Mouse (Mus musculus) kidney, adult 9 months (tissue): ENCODE measurements around the gene Iqcf5.

Experiments used
- DNase-seq: peaks from one replicate; pipeline ENCODE4 v3.0.0; 2022

Iqcf5 gene

DNA sequence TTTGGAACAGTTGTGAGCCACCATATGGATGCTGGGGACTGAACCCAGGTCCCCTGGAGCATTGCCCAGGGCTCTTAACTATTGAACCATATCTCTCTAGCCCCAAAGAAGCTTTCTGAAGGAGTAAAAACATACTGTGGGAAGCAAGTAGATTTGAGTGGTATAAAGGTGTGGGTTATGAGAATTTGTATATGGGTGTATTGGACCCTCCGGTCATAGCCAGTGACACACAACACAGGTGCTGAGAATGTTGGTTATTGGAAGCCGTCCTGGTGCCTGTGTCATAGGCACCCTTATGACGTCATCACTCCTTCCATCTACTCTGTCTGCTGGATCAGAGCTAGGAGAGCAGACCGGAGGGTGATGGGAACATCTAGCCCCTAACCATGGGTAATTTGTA is at the start of gene Iqcf5:
TSS of gene Iqcf5 (plus strand) at position 301 of the 400 bp plus-strand sequence.
- no peak for DNase-seq

DNA sequence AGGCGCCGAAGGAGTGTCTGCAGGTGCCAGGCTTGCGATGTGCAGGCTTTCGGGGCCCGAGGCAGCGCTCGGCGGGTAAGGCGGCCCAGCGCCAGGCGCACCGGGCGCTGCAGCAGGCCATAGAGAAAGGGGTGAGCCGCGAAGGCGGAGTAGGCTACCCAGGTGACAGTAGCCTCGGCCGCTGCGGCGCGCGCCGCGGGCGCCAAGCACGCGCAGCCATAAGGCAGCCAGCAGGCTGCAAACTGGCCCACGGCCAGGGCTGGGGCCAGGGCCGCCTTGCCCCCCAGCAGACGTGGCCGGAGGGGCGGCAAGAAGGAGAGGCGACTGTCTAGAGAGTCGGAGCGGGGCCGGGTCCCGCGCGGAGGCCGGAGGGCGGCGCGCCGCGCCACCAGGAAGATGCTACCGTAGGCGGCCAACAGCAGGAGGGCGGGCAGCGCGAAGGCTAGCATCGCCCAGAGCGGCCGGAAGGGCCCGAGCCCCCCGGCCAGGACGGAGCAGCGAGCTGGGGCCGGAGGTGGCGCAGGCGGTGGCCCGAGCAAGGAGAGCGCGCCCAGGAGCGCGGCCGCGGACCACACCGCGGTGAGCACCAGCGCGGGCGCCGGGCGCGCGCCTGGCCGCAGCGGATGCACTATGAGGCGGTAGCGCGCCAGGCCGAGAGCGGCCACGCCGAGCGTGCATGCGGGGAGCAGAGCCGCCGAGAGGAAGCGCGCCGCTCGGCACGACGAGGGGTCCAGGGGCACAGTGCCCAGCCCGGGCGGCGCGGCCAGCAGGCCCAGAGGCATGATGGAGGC is 49.4 kb upstream of the Iqcf5 start:
- DNase-seq: peak; percentile 45

DNA sequence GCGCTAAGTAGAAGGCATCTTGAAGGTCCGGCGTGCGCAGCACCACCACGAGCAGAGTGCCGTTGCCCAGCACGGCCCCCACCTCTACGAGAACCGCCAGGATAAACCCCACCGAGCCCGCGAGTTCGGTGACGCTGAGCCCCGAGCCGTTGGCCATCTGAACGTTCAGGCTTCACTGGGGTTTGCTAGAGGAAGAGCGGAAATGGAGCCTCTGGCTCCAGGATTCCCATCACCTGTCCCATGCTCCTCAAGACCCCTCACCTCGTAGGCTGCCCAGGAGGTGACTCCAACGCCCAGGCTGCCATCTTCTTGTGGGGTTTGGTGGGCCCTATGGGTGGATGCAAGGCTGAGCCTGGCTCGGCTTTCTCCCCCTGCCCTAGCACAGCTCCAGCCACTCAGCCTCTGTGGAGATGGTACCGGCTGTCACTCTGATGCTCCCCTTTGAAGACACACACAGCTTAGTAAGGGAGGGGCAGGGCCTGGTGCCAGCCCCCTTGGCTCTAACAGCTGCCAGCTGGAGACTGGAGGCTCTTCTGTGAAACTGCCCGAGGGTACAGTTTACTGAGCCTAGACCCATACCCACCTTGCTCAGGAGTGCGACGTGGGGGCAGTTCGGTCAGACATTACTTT is 48.7 kb upstream of the Iqcf5 start, which contains the start of gene Gpr62:
TSS of gene Gpr62 (minus strand) at position 368 of the 630 bp plus-strand sequence.
- no peak for DNase-seq

DNA sequence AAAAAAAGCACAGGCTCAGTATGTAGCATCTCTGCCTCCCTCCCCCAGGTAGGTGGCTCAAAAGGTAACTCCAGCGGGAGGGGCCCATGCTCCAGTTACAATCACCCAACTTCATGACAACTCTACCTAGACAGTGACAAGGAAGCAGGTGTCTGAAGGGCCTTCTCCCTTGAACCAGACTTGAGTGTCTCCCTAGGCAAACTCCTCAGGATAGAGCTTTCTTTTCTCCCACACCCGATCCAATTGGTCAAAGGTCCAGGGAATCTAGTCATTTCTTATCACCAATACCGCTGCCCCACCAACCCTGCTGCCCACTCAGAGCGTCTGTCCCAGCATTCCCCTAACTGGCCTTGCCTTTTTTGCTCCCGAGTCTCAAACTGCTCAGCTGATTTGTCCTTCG is 47.7 kb upstream of the Iqcf5 start:
- DNase-seq: peak; percentile 1

DNA sequence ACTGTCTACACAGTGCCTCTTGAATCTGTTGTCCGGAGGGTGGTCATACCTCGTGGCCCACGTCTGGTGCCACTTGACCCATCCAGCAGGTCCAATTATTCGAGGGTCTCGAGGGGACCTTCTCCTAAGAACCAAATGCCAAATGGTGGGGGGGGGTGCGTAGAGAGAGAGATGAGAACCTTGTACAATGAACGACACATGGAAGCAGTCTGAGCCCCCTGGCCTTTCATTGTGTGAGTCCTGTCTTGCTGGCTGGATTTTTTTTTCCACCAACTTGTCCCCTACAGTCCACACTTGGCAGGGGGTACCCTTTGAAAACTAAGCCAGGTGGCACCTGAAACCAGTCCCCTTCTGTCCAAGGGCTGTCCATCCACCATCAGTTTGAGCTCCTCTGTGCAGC is 46.6 kb upstream of the Iqcf5 start:
- peak; percentile 0 for DNase-seq

DNA sequence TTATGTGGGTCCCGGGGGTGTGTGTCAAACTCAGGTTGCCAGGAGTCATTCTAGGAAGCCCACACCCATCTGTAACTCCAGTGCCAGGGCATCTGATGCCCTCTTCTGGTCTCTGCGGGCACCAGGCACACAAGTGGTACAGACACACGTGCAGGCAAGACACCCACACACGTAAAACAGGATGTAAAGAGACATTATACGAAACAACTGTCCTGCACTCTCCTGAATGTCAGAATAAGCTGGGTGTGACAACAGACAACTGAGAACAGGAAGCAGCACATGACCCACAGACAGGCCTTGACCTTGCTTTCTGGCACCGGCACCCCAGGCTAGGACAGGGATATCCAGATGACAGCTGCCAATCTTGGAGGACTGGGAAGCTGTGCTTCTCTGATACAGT is 45.1 kb upstream of the Iqcf5 start:
- DNase-seq: no peak

DNA sequence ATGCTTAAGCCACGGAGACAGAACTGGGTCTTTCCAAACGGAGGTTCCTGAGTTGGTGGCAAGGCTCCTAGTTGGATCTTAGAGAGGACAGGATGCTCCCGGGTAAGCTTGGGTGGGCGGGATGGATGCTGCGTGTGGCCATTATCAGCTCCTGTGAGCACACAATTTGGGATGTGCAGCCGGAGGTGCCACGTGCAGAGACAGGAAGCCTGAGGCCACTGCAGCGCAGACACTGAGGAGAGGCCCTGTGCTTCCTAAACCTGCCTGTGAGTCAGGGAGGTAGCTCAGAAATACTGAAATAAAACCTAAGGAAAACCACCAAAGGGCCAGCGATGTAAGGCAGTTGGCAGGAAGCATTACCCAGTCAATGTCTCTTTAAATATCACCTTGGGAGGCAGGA is 44.6 kb upstream of the Iqcf5 start:
- no peak for DNase-seq

DNA sequence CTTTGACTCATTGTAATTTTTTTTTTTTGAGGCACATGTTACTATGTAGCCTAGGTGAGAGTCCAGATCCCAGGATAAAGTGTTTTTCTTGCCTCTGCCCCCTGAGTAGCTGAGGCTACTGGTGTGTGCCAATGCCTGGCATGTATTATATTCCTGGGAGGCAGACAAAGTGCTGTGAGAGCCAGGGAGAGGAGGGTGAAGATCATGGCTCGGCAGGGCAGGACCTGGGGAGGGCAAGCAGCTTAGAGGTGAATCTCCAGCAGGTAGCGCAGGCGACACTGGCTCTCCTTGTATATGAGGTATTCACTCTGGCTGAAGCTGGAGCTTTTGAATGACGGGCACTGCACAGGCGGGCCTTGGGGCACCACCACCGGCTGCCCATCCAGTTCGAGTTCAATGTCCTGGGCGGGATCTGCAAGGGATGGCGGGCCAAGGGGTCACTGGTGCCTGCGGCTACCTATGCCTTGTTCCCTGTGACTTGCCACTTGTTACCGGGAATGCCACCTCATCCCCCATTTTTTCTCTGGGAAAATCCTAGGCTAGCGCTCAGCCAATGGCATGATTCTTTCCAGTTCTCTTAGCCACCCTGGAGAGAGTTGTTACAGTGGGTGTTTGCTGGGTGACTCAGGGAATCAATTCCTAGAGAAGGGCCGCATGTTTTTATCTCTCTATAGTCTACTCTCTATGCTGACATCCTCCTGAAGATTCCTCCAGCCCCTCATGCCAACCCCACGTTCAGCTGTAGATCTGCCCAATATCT is 43.2 kb upstream of the Iqcf5 start:
- peak; percentile 65 for DNase-seq

DNA sequence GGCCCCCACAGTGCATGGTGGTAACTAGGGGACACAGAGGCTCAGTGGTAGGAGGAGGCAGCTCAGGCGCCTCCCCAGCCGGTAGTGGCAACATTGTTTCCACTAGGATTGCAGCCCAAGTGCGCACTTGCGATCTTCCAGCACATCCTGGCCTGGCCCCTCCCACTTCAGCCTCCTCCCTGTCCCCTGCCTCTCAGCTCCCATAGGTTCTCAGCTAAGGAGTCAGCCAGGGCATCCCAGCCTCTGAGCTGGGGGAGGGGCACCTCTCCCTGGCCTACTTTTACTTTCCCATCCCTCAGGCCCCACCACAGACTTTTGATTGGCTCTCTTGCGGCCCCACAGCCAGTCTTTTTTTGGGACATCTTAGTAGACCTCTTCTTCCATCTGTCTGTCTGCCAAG is 42.5 kb upstream of the Iqcf5 start:
- peak; percentile 75 for DNase-seq

DNA sequence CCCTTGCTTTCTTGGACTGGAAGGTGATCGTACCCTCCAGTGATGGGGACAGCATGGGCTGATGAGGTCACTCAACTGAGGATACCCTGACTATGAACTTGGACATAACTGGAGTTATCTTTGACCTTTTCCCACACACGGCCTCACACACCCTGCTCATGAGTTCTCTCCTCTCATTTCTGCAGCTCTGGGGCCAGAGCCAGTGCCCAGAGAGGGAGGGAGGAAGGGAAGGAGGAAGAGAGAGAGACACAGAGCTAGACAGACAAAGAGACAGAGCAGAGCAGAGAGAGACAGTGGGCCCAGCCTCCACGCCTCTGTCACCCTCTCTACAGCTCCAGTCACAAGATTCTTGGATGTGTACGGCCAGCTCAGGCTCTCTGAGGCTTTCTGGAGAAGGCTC is 42.1 kb upstream of the Iqcf5 start:
- DNase-seq: peak; percentile 51

DNA sequence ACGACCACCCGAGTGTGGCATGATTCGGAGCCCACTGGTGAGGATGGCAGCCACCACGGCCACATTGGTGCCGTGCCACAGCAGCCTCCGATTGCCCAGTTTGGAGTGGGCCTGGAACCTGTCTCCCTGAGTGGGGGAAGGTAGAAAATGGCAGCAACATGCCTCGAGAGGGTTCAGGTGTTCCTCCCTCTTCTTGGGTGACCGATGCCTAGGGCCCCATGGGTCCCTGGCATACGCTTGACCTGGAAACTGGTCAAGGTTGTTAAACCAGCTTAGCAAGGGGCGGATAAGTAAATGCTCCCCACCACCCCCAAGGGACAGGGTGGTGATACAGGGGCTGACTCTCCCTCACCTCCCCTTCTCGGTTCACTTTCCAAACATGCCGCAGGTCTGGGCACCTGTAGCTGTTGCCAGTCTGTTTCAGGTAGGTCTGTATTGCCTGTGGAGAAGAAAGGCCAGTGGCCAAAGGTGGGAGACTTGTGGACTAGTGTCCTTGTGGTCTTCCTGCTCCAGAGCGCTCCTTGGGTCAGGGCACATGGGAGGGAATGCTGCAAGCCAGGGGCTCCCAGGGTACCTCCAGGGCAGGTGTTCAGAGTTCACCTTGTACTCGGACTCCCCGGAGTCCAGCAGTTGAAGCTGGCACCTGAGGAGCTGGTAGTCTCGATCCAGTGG is 41.2 kb upstream of the Iqcf5 start:
- peak; percentile 86 for DNase-seq

DNA sequence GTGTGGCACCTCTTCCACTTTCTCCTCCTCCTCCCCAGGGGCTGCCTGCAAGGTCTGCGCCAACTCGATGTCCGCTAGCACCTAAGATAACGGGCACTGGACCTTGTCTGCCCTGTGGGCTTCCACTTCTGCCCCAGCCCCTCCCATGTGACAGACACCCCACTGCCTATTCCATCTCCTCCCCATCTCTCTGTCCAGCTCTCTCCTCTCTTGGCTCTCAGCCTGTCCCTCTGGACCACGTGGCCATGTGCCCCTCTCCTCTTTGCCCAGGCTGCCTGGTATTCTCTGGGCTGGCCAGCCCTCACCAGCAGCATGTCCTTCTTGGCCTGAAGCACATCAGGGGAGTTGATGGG is 40.6 kb upstream of the Iqcf5 start:
- DNase-seq: no peak

DNA sequence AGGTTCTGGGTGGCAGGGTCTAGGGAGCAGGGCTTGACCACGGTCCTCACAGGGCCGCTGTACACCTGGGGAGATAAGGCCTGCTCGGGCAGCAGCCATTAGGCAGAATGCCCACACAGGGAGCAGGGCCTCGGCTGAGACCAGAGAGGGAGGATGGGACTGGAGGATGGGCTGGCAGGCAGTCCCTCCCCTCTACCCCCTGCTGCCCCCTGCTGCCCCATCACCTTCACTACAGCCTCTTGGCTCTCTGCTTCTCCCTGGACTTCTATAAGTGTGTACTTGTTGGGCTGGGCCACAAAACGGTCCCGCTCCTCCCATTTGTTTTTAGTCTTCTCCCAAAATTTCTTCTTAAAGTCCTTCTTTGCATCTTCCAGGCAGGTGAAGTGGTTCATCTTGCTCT is 39.9 kb upstream of the Iqcf5 start:
- DNase-seq: peak; percentile 79

DNA sequence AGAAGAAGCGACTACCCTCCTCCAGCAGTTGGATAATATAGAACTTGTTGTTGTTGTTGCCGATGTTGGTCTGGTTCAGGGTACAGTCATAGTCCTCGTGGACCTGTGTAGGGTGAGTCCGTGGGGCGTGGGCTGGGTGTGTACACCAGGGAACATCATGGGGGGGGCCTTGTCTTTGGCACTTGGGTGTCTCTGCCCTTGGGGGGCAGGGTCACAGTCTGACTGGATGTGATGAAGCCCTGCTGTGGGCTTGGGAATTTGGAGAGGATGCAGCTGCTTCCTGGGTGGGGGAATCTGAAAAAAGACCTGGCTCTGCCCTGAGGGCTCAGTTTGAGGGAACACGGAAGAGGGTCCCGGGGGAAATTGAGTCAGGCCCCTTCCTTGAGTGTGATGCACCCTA is 39.3 kb upstream of the Iqcf5 start:
- DNase-seq: peak; percentile 48

DNA sequence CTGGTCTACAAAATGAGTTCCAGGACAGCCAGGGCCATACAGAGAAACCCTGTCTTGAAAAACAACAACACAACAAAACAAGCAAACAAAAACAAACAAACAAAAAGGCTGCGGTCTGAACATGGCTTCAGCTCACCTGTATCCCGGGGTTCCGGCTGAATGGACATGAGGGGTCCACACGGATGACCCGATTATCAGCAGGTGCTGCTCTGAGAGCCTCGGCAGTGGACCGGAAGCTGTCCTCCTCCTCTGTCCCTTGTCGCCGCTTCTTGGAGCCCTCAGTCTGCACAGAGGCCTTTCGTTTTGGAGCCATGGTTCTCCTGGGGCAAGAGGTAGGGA is 38.7 kb upstream of the Iqcf5 start, which contains the start of gene Rrp9:
TSS of gene Rrp9 (plus strand) at position 301 of the 339 bp plus-strand sequence.
- DNase-seq: no peak

DNA sequence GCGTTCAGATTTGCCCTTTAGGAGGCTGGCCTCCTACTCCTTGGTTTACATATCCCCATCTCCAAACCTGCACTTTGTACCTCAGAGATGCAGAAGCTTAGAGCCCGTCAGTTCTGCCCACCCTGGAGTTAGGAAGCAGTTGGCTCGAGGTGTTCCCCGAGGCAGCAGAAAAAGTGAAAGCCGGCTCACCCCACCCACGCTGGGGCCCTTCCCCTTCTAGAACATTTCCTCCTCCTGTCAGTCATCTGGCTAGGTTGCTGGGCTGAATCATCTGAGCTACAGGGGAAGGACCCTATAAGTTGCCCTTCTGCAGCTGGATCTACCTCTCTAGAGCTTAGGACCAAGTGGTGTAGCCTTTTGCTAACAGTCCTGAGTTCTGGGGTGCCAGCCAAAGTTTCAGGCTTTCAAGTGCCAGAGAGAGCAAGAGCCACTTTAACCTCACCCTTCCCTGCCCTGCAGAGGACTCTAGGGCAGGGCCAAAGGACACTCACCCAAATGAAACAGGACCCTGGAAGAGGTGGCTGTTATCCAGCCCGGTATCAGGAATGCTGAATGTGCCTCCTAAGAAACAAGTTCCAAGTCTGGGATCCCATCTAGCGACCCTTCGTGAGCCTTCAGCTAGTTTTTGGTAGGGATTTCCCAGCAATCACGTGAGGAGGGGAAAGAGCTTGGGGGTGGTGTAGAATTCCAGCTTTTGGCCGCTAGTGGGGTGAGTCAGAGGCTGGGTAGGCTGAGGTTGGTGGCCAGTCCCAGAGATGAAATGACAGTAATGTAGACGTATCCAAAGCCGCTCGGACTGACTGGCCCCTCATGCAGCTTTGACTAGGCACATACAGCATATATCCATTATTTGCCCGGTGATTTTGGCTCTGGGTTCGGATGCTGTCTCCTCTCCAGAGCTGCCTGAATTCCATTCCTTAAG is 38.1 kb upstream of the Iqcf5 start:
- peak; percentile 89 for DNase-seq

DNA sequence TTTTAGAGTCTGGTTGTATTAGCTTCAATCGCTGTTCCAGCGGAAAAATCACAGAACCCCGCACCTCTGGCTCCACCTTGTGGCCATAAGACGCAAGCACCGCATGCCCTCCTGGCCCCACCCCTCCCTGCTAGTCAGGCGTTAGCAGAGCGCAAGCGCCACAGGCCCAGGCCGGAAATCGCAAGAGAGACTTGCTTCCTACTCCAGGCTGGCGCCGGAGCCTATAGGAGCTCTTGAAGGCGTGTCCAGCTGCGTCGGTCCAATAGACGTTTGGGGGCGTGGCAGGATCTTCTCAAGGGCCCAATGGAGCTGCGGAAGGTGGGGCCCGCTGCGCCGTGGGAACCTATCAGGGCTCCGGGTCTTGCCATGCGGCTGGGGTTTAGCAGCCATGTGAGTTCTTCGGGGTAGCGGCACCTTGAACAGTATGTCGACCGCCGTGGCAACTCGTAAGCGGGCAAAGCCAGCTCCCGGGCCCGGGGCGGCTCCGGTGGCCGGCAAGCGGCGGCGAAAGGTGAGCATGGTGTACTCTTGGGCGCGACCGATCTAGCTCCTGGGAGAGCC is 37.4 kb upstream of the Iqcf5 start, which contains the start of gene Parp3:
TSS of gene Parp3 (minus strand) at position 26 of the 561 bp plus-strand sequence.
- peak; percentile 100 for DNase-seq

DNA sequence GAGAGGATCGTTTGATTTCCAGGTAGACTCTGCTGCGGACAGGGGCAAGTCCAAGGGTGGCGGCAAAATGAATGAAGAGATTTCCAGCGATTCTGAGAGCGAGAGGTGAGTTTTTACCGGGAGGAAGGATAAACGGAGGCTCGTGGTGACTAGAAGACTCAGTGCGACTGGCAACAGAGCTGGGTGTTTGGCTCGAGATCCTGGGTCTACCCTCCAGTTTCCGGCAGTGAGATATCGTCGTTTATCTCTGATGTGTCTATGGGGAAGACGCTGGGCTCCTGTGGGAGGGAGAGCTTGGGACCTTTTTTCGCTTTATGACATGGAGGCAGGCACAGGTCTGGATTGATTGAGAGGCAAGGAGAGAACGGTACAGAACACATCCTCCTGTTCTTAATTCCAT is 36.7 kb upstream of the Iqcf5 start:
- no peak for DNase-seq

DNA sequence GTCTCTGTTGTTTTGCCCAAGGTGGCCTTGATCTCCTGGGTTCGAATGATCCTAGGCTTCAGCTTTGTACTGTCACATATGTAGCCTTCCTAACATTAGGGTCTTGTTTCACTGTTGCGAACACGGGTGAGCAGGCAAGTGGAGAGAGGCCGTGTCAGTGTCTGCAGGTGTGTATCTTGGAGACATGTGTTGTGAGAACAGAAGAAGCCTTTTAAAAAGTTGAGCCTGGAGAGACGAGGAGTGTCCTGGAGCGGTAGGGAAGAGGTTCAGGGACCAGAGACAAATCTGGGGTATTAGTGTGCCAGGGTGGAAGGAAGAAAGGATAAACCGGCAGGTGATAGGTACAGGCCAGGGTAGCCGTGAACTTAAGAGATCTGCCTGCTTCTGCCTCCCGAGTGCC is 36.3 kb upstream of the Iqcf5 start:
- DNase-seq: no peak

DNA sequence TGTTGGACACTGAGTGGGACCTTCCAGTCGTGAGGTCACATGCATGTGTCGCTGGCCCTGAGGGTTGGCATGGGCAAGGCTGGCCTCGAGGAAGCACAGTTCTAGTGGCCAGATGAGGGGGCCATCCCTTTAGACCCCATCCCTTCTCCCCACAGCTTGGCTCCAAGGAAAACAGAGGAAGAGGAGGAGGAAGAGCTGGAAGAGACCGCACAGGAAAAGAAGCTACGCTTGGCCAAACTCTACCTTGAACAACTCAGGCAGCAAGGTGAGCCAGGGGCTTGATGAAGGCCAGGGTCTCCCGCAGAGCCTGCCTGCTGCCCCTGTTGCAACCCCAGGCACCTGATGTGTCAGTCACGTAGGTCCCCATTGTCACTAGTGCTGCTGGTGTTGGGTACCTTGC is 33.8 kb upstream of the Iqcf5 start:
- no peak for DNase-seq

DNA sequence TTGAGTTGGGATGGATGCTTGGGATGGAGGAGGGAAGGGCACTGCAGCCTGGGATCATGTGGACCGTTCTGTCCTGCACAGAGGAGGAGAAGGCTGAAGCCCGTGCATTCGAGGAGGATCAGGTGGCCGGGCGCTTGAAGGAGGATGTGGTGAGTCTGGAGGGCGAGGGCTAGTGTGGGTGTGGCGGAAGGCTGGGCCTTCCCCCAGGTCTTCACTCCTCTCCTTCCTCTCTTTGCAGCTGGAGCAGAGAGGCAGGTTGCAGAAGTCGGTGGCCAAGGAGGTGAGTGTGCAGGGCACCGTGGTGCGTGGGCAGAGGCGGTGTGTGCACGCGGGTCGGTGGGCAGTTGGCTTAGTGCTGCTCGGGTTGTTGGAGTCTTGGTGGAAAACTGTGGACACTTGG is 33.3 kb upstream of the Iqcf5 start:
- DNase-seq: no peak

DNA sequence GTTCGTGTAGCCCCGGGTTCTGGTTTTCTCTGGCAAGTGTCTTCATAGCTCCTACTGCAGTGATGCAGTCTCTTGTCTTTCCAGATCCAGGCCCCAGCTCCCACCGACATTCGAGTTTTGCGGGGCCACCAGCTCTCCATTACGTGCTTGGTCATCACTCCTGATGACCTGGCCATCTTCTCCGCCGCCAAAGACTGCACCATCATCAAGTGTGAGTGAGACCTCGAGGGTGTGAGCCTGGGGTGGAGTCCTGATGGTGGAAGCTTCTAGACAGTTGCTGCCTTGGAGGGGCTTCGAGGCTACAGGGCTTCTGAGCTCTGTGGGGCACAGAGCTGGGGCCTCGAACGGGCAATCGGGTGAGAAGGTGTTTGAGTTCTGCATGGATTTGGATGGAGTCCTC is 32.7 kb upstream of the Iqcf5 start:
- no peak for DNase-seq
